ENCODE assay signal across 26 mouse cellular contexts in genomic region chr13:108212397-108213018, GRCm38 (mm10). TPM values are rescaled to one million over a fixed set of nuclear protein-coding genes. Genes with fewer than 3 reads are reported as not detected.
DNase-seq lines count a peak whose midpoint lies in the region; ATAC-seq and TF ChIP-seq lines count a peak whose summit lies in the region.
"Had no signal": no experiment of that assay in that cellular context is flagged by ENCODE, and none has a peak within 500 bp of the region (broad histone marks: within the 10 kb centered on the region; RNA-seq: fewer than 3 reads in every experiment).

No protein-coding gene starts in this region.

- no peaks in the 10 kb centered on the region for H3K9me3 ChIP-seq in kidney, embryonic 14.5 days (ENCODE audit: control insufficient read depth, low read length)
- no peaks in the 10 kb centered on the region for H3K9me3 ChIP-seq in kidney, embryonic 15.5 days (replicated peaks)
- H3K9me3 ChIP-seq: embryonic facial prominence, embryonic 12.5 days; forebrain, embryonic 13.5 days; G1E; heart, embryonic 15.5 days; hindbrain, embryonic 15.5 days; limb, embryonic 15.5 days; neural tube, embryonic 12.5 days had no signal

- no peak for ATAC-seq in kidney, embryonic 14.5 days (ENCODE audit: low FRiP score, low TSS enrichment)
- no peak for ATAC-seq in kidney, embryonic 15.5 days (replicated peaks; ENCODE audit: low FRiP score)
- ATAC-seq: CD4-positive, CD25-positive, alpha-beta regulatory T cell, adult 4 months; forebrain, embryonic 13.5 days; liver, postnatal 0 days had no signal

- peaks cover 13% of the 10 kb centered on the region for H3K27me3 ChIP-seq in kidney, embryonic 14.5 days (ENCODE audit: control insufficient read depth, insufficient read depth, low read length)
- H3K27me3 ChIP-seq in kidney, embryonic 15.5 days, result peaks cover 40% of the 10 kb centered on the region
- no peaks in the 10 kb centered on the region for H3K27me3 ChIP-seq in small intestine, adult 2 months (ENCODE audit: control insufficient read depth, insufficient read depth, low read length)

- WGBS in kidney, embryonic 14.5 days, result 56% methylated on average over 5 of the region's 5 CpGs
- 42% methylated on average over 5 of the region's 5 CpGs for WGBS in kidney, embryonic 15.5 days
- 30% methylated on average over 5 of the region's 5 CpGs for WGBS in small intestine, adult 2 months

- peak; percentile 41 for DNase-seq in kidney, adult 11 months
- peak; percentile 12 for DNase-seq in induced T-regulatory cell, adult 2 months (ENCODE audit: low read depth)
- no peak for DNase-seq in frontal cortex, postnatal 14 days (ENCODE audit: low spot score in 2 of 2)
- no peak for DNase-seq in adrenal gland, postnatal 36 days
- no peak for DNase-seq in left cerebral cortex, adult 8-10 months (ENCODE audit: low spot score in 2 of 2)
- DNase-seq: cerebellum, postnatal 10 days; gastrocnemius, postnatal 36 days; heart, postnatal 4 days; liver, postnatal 0 days; lung, postnatal 36 days; right cerebral cortex, adult 18-20 months; spleen, adult 18-20 months; thymus, adult 2 months had no signal

- no peak for TF ChIP-seq POLR2A in small intestine, adult 2 months (IDR thresholded peaks at IDR 0.05; ENCODE audit: low read depth, low read length)

- no peak overlapping the region for H3K4me3 ChIP-seq in kidney, embryonic 14.5 days (ENCODE audit: low read length)
- no peak overlapping the region for H3K4me3 ChIP-seq in kidney, embryonic 15.5 days (replicated peaks)
- H3K4me3 ChIP-seq in small intestine, adult 2 months (ENCODE audit: low read depth, low read length), result no peak overlapping the region
- H3K4me3 ChIP-seq: embryonic facial prominence, embryonic 12.5 days; erythroblast, embryonic 14.5 days; forebrain, embryonic 13.5 days; heart, embryonic 15.5 days; limb, embryonic 15.5 days; neural tube, embryonic 12.5 days had no signal

- no peak overlapping the region for H3K9ac ChIP-seq in kidney, embryonic 14.5 days (ENCODE audit: low read depth, low read length)
- no peak overlapping the region for H3K9ac ChIP-seq in kidney, embryonic 15.5 days
- H3K9ac ChIP-seq: embryonic facial prominence, embryonic 12.5 days; forebrain, embryonic 13.5 days; heart, embryonic 15.5 days; hindbrain, embryonic 15.5 days; limb, embryonic 15.5 days; liver, postnatal 0 days; neural tube, embryonic 12.5 days had no signal

- no peak overlapping the region for H3K4me2 ChIP-seq in kidney, embryonic 14.5 days (replicated peaks; ENCODE audit: low read depth, low read length)
- H3K4me2 ChIP-seq in kidney, embryonic 15.5 days, result no peak overlapping the region
- H3K4me2 ChIP-seq: embryonic facial prominence, embryonic 12.5 days; forebrain, embryonic 13.5 days; heart, embryonic 15.5 days; limb, embryonic 15.5 days; midbrain, embryonic 11.5 days; neural tube, embryonic 12.5 days had no signal

- no peak overlapping the region for H3K27ac ChIP-seq in kidney, embryonic 14.5 days (ENCODE audit: low read depth, low read length)
- peak overlapping the region; percentile 82 for H3K27ac ChIP-seq in kidney, embryonic 15.5 days
- peak overlapping the region; percentile 82 for H3K27ac ChIP-seq in small intestine, adult 2 months (ENCODE audit: insufficient read depth, low read depth, low read length)
- H3K27ac ChIP-seq: embryonic facial prominence, embryonic 12.5 days; forebrain, embryonic 13.5 days; heart, embryonic 15.5 days; hindbrain, embryonic 15.5 days; limb, embryonic 15.5 days; neural tube, embryonic 12.5 days had no signal

- no peaks in the 10 kb centered on the region for H3K36me3 ChIP-seq in kidney, embryonic 14.5 days (ENCODE audit: control insufficient read depth, insufficient read depth, low read length)
- no peaks in the 10 kb centered on the region for H3K36me3 ChIP-seq in kidney, embryonic 15.5 days
- no peaks in the 10 kb centered on the region for H3K36me3 ChIP-seq in small intestine, adult 2 months (ENCODE audit: control insufficient read depth, insufficient read depth, low read length)
- H3K36me3 ChIP-seq: embryonic facial prominence, embryonic 12.5 days; G1E; heart, embryonic 15.5 days; hindbrain, embryonic 15.5 days; limb, embryonic 15.5 days; neural tube, embryonic 12.5 days had no signal

- no peak for TF ChIP-seq CTCF in small intestine, adult 2 months (IDR thresholded peaks at IDR 0.05; ENCODE audit: extremely low read depth, insufficient read length, insufficient replicate concordance, low read depth, low read length)

- H3K4me1 ChIP-seq in kidney, embryonic 14.5 days (ENCODE audit: control insufficient read depth, insufficient read depth, low read length), result no peaks in the 10 kb centered on the region
- H3K4me1 ChIP-seq in kidney, embryonic 15.5 days, result peaks cover 22% of the 10 kb centered on the region
- peaks cover 16% of the 10 kb centered on the region for H3K4me1 ChIP-seq in small intestine, adult 2 months (ENCODE audit: control insufficient read depth, insufficient read depth, insufficient read length, low read length)

RNA-seq across cellular contexts. Expression of gene Elovl7, which starts 1.7 kb away (rescaled TPM):
- 7.3 and 14.3 TPM in 2 replicates for polyA plus RNA-seq in kidney, embryonic 14.5 days (2014; fragmentation: Nextera tagmentation; extraction: Ambion mirVana)
- 14.6 and 17.8 TPM in 2 replicates for polyA plus RNA-seq in kidney, embryonic 15.5 days (2015; fragmentation: Nextera tagmentation; extraction: Ambion mirVana)
- polyA plus RNA-seq in small intestine, adult 2 months (2012; rRNA removed), result 1.5 and 3.7 TPM in 2 replicates
- 1 to 10 TPM; 2.7 to 4.7 TPM for total RNA-seq in adrenal gland, postnatal 36 days (2021)
- 1 to 10 TPM; 9.0 to 9.9 (median 9.5) TPM for total RNA-seq in left cerebral cortex, adult 8-10 months (2022)
- polyA plus RNA-seq: erythroblast, embryonic 14.5 days; G1E had no signal

RNA-seq across cellular contexts. Expression of gene Ercc8, which starts 54.0 kb away (rescaled TPM):
- polyA plus RNA-seq in kidney, embryonic 14.5 days (2014; fragmentation: Nextera tagmentation; extraction: Ambion mirVana), result 20.0 and 20.4 TPM in 2 replicates
- polyA plus RNA-seq in kidney, embryonic 15.5 days (2015; fragmentation: Nextera tagmentation; extraction: Ambion mirVana), result 15.5 and 16.7 TPM in 2 replicates
- 3.2 and 5.0 TPM in 2 replicates for polyA plus RNA-seq in small intestine, adult 2 months (2012; rRNA removed)
- 10 to 100 TPM in 1 of 2 experiments, 1 to 10 TPM in 1; 8.6 to 10.0 TPM for total RNA-seq in adrenal gland, postnatal 36 days (2021)
- total RNA-seq in left cerebral cortex, adult 8-10 months (2022), result 10 to 100 TPM; 15.3 to 18.6 (median 16.3) TPM

RNA-seq across cellular contexts. Expression of gene Ndufaf2, which starts 54.1 kb away (rescaled TPM):
- polyA plus RNA-seq in kidney, embryonic 14.5 days (2014; fragmentation: Nextera tagmentation; extraction: Ambion mirVana), result 80.4 and 113 TPM in 2 replicates
- 75.6 and 76.7 TPM in 2 replicates for polyA plus RNA-seq in kidney, embryonic 15.5 days (2015; fragmentation: Nextera tagmentation; extraction: Ambion mirVana)
- 0.84 and 0.94 TPM in 2 replicates for polyA plus RNA-seq in small intestine, adult 2 months (2012; rRNA removed)
- total RNA-seq in adrenal gland, postnatal 36 days (2021), result 10 to 100 TPM; 27.6 to 33.9 TPM
- 10 to 100 TPM; 18.7 to 25.3 (median 22.8) TPM for total RNA-seq in left cerebral cortex, adult 8-10 months (2022)

Comparison
In these comparisons a context has a peak if more than half of its experiments do, and no peak if none do; other contexts are left out.
1. DNase-seq: peak in kidney, adult 11 months (single experiment) and induced T-regulatory cell, adult 2 months (single experiment); none in frontal cortex, postnatal 14 days (0 of 2), adrenal gland, postnatal 36 days (0 of 2) and left cerebral cortex, adult 8-10 months (0 of 2).
2. RNA of gene Ndufaf2, which starts 54.1 kb away (polyA plus RNA-seq): 80.4 to 113 TPM in kidney, embryonic 14.5 days and 75.6 to 76.7 TPM in kidney, embryonic 15.5 days; 0.84 to 0.94 TPM in small intestine, adult 2 months; every median in the first group is over 10 times any median in the second.